Mouse (Mus musculus): Measurements from ENCODE around the gene Olfr1089.

The Olfr1089 gene

DNA sequence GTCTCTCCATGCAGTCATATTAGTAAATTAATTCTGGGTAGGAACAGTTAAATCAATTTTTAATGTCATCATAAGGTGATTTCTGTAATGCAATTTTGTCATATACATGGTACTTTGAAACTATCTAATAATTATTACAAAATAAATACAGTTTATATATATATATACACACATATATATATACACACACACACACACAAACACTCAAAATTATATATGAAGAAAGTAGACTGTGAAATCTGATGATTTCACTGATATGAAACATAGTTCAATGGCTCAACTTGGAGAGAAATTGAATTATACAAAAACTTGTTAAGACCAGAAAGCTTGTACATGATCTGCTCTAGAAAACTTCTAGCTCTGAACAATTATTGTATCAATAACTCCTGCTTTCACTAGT lies at the start of gene Olfr1089:
Olfr1089 (minus strand) TSS at position 101 of the 400 bp plus-strand sequence.
- DNase-seq, result no peak

DNA sequence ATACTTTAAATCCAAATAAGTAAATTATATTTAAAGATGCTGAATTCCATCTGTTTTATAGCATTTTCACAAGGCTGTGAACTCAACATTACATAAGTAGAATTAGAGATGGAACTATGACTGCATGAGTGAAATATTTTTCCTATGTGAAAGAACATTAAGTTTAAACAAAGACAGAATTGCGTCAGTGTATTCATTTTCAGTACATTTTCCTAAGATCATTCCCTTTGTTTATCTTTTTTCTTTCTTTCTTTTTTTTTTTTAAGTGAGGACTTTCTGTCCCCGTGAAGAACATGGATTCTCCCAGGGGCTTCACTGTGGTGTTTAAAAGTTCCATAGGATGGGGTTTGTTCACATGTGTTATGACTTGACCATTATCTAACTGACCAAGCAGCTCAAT lies 48.7 kb upstream of the Olfr1089 start, which contains the start of gene Olfr1093:
Olfr1093 (plus strand) TSS at position 301 of the 400 bp plus-strand sequence.
- no peak for DNase-seq

DNA sequence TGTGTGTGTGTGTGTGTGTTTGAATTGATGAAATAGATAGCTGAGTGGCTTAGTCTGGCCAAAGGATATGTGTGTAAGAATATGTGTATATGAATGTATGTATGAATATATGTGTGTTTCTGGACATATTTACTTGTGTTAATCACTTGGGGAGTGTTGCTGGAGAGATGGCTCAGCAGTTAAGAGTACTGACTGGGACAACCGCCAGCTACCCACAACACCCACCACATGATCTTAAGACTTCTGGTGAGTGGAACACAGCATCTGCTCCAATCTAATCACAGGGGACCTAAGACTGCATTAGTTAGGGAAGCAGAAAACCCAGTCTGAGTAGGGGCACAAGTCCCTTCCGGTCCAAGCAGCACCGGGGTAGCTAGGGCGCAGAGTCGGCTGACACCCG lies 27.5 kb upstream of the Olfr1089 start:
- no peak for DNase-seq

DNA sequence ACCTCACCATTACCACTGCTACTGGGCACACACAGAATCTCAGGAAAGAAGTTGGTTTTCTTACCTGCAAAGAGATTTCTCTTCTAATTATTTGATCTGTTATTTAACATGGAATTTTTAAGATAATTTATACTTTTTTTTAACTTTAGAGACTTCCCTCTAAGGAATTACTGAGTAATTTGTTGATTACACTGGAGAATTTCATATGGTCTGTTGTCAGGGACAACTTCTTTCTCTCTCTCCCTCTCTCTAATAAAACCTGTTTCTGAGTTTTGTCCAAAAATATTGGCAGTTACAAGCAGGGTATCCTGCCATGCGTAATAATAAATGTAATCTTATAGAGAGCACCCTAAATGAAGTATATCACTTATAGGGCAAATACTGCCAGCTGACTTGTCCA lies 25.4 kb upstream of the Olfr1089 start, which contains the start of gene Olfr1090:
Olfr1090 (minus strand) TSS at position 101 of the 400 bp plus-strand sequence.
- no peak for DNase-seq

DNA sequence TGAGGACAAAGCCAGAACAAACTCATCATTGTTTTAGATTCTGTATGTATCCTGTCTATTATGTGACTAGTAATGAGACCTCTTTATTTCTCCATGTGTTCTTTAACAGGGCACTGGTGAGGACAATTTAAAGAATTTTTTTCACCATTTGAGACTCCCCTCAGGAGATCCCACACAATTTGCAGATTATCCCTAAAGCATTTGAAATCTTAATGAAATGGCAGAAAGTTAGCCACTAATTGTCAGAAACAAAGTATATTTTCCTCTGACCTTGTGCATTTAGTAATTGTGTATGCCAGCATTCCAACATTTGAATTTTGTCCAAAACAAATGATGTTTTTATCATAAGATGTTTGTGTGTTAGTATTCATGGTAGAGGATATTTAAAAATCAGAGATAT lies 35.2 kb downstream of the Olfr1089 start, which contains the start of gene Olfr1087:
Olfr1087 (minus strand) TSS at position 101 of the 400 bp plus-strand sequence.
- DNase-seq, result no peak

All from cerebellum, adult 11-12 months (tissue).